Mouse (Mus musculus) forebrain, embryonic 13.5 days (tissue): ENCODE data around the gene Ap3s2. TPM values are rescaled to one million over a fixed set of nuclear protein-coding genes. Genes with fewer than 3 reads are reported as not detected.

Experiments
- ATAC-seq: fragments of 200-750 bp; cut with Nextera tagmentation; 2 replicates; pipeline ENCODE4 v1.8.0; 2017
- H3K27ac ChIP-seq: fragments of 300-500 bp; sonication (generic); 2 replicates; pipeline ENCODE4 v1.5.1; 2015; ENCODE audit warnings: inconsistent platforms, mild to moderate bottlenecking, moderate library complexity
- H3K27me3 ChIP-seq: fragments of 300-500 bp; sonication (generic); 2 replicates; pipeline ENCODE4 v1.6.1; 2015; ENCODE audit warnings: mild to moderate bottlenecking, inconsistent platforms
- H3K36me3 ChIP-seq: fragments of 300-500 bp; sonication (generic); 2 replicates; pipeline ENCODE4 v1.6.1; 2015; ENCODE audit warnings: mild to moderate bottlenecking, inconsistent platforms; ENCODE audit not compliant: poor library complexity, severe bottlenecking
- H3K4me1 ChIP-seq: fragments of 300-500 bp; sonication (generic); 2 replicates; pipeline ENCODE4 v1.6.1; 2015; ENCODE audit warnings: inconsistent platforms
- H3K4me2 ChIP-seq: fragments of 300-500 bp; sonication (generic); 2 replicates; pipeline ENCODE4 v1.6.1; 2015; ENCODE audit warnings: inconsistent platforms, mild to moderate bottlenecking, moderate library complexity
- H3K4me3 ChIP-seq: fragments of 300-500 bp; sonication (generic); 2 replicates; pipeline ENCODE4 v1.5.1; 2015; ENCODE audit warnings: mild to moderate bottlenecking, inconsistent platforms
- H3K9ac ChIP-seq: fragments of 300-500 bp; sonication (generic); 2 replicates; pipeline ENCODE4 v1.6.1; 2015; ENCODE audit warnings: mild to moderate bottlenecking, inconsistent platforms
- H3K9me3 ChIP-seq: fragments of 300-500 bp; sonication (generic); replicated peaks from 2 replicates; pipeline ENCODE4 v1.6.1; 2016; ENCODE audit warnings: inconsistent platforms
- WGBS: fragments of 180-500 bp; shearing (Covaris S2); methylation state at CpG from one replicate; pipeline ENCODE4 v1.1.7; 2015; 5-methylcytosine and 5-hydroxymethylcytosine counted together
- polyA plus RNA-seq: library from polyadenylated mRNA; unstranded; fragments of >200 nt; fragmentation: Nextera tagmentation; extraction: Ambion mirVana; gene quantifications from 2 replicates; pipeline ENCODE4 v1.2.1, GENCODE M21; 2015

Ap3s2 gene
- polyA plus RNA-seq, 1 experiment from 2014 or later, result 46.3 TPM

- H3K27ac ChIP-seq, result no peak overlapping the region
- WGBS, result 76% methylated on average over 9 of the region's 9 CpGs
- H3K4me1 ChIP-seq, result no peaks in the 10 kb centered on the region
- no peaks in the 10 kb centered on the region for H3K36me3 ChIP-seq
- H3K4me3 ChIP-seq, result no peak overlapping the region
- no peaks in the 10 kb centered on the region for H3K9me3 ChIP-seq
- ATAC-seq, result no peak
- H3K27me3 ChIP-seq, result no peaks in the 10 kb centered on the region
- no peak overlapping the region for H3K9ac ChIP-seq
- H3K4me2 ChIP-seq, result no peak overlapping the region
These were observed 61.4 kb downstream of the Ap3s2 start for GRCm38 (mm10) chr7:79858956-79859630.

DNA sequence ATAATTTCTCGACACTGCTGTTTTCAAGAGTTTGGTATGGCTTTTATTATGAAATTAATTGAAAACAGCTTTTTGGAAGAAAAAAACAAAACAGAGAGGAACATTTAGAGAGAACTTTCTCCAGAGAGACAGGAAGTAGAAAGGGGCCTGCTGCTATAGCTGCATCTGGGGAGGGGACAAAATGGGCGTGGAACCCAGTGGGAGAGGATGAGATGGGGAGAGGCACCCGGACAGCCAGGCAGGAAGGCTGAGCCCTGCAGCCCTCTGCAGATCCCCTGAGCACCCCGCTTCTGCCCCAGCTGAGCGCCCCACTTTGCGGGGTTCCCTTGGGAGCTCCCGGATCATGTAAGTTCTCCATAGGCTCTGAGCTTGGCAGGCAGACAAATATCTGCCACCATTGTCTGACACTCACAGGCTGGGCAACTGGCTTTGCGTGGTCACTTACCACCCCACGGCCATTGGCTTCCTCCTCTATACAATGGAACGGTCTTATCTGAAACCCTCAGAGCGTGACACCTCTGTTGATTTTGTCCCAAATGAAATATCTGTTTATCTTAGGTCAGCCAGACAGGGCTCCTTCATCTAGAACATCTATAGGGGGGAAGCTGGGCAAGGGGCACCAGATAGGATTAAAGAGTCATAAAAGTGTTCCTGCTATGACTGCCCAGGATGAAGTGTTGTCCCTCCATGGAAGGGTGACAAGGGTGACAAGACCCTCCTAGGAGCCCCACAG is 62.1 kb downstream of the Ap3s2 start:
- no peaks in the 10 kb centered on the region for H3K4me1 ChIP-seq
- WGBS, result 77% methylated on average over 11 of the region's 11 CpGs
- no peak for ATAC-seq
- no peak overlapping the region for H3K4me3 ChIP-seq
- no peaks in the 10 kb centered on the region for H3K9me3 ChIP-seq
- no peak overlapping the region for H3K4me2 ChIP-seq
- H3K27ac ChIP-seq, result no peak overlapping the region
- no peak overlapping the region for H3K9ac ChIP-seq
- no peaks in the 10 kb centered on the region for H3K27me3 ChIP-seq
- no peaks in the 10 kb centered on the region for H3K36me3 ChIP-seq

GRCm38 (mm10) chr7:79856305-79856704 is 64.1 kb downstream of the Ap3s2 start:
- no peaks in the 10 kb centered on the region for H3K9me3 ChIP-seq
- no peak overlapping the region for H3K9ac ChIP-seq
- H3K27me3 ChIP-seq, result no peaks in the 10 kb centered on the region
- WGBS, result 89% methylated on average over 4 of the region's 4 CpGs
- no peak for ATAC-seq
- no peaks in the 10 kb centered on the region for H3K36me3 ChIP-seq
- no peak overlapping the region for H3K27ac ChIP-seq
- H3K4me1 ChIP-seq, result no peaks in the 10 kb centered on the region
- no peak overlapping the region for H3K4me3 ChIP-seq
- H3K4me2 ChIP-seq, result no peak overlapping the region

DNA sequence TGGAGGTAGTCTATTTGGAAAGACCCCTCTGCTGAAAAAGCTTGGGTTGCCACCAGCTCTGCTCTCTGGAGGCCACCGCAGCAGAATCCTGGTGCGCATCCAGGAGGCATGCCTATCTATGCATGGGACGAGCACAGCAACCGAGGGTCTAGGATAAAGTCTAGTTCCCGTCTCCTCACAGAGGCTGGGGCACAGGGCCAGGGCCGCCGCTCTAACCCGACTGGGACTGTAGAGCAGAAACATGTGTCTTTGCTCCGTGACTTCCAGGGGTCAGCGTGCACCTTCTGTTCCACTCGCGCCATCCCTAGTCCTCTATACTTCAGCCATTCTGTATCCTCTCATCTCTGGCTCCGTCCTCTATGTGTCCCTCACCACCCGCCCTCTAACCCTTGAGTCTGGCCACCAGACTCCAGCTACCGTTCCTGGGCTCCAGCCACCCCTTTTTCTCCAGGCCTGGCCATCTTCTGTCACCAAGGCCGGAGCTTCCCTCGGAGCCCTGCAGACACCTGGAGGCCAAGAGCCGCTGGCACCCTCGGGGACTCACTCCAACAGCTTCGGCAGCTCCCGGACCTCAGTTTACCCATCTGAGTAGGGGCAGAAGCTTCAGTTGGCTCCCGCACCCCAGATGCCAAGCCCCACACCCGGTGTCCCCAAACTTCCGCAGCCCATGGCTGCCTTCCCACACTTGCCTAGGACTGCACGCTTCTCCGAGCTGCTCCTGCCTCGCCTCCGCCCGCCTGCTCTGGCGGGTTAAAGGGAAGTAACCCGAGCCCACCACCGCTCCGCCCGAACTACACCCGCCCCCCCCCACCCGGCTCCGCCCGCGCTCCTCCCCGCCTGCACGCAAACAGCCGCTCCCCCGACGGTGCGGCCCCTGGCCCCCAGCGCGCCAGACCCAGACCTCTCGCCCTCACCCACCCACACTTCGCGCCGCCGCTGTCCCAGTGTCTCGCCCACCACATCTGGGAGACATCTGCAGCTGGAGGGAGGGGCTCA is 72.7 kb downstream of the Ap3s2 start:
- peak overlapping the region; percentile 34 for H3K9ac ChIP-seq

DNA sequence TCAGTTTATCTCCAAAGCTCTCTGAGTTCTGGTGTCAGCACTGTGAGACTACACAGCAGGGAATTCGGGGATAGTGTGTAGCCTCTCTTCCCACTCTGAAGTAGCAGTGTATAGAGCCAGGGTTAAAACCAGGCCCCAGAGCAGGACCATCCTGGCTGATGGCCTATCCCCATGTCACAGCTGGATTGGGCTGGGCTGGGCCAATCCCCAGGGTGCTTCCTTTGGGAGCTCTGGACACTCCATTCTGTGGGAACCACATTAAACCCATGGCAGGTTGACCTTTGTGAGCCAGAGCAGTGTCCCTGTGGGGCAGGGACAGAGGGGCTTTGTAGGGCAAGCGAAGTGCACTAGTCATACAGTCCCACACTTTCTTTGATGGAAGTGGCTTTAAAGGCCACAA is 74.1 kb downstream of the Ap3s2 start:
- H3K27ac ChIP-seq, result no peak overlapping the region
- H3K4me3 ChIP-seq, result no peak overlapping the region
- H3K9ac ChIP-seq, result no peak overlapping the region
- H3K36me3 ChIP-seq, result no peaks in the 10 kb centered on the region
- 75% methylated on average over 2 of the region's 2 CpGs for whole genome bisulfite sequencing
- peaks cover 17% of the 10 kb centered on the region for H3K27me3 ChIP-seq
- no peak for ATAC-seq
- H3K4me1 ChIP-seq, result peaks cover 7% of the 10 kb centered on the region
- no peak overlapping the region for H3K4me2 ChIP-seq
- H3K9me3 ChIP-seq, result no peaks in the 10 kb centered on the region

More for the DNA sequence above, 72.7 kb downstream of the Ap3s2 start:
- 9% methylated on average over 52 of the region's 53 CpGs for WGBS
- ATAC-seq, result peak; percentile 36; the same call in 1 of the 2 replicates
- Histone ChIP-seq H3K27me3 (peaks cover 17% of the 10 kb centered on the region), H3K4me3 (peak overlapping the region; percentile 35), H3K9me3 (no peaks in the 10 kb centered on the region), H3K27ac (no peak overlapping the region), H3K4me1 (peaks cover 7% of the 10 kb centered on the region), H3K4me2 (peak overlapping the region; percentile 59), H3K36me3 (no peaks in the 10 kb centered on the region)

DNA sequence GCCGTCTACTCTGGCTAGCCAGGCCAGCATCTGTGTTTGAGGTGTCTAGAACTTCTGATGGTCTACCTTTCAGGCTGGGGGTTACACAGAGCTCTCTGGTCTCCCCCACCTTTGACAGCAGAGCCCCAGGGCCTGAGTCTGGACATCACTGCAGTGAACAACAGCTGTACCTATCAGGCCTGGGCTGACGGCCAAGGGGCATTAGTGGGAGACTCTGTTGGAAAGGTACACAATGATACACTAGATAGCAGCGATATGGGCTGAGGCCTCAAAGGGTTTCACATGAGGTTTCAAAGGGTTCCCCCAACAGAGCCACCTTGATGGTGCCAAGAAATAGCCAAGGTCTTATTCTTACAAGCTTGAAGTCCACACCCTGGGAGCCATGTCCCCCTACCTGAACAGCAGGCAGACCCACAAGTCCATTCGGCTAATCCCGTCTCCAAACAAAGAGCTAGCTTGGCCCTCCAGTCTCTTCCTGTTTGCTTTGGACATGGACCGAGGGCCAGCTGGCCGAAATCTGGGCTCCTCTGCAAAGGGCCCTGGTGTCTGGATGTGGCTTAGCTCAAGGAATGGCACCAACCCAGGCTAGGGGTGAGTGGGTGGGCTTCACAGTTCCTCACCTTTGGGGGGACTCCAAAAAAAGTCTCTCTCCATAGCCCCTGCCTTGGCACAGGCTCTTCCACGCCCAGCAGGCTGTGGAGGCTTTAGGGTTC is 76.2 kb downstream of the Ap3s2 start:
- peaks cover 17% of the 10 kb centered on the region for H3K27me3 ChIP-seq
- no peak overlapping the region for H3K9ac ChIP-seq
- no peak overlapping the region for H3K4me3 ChIP-seq
- H3K27ac ChIP-seq, result no peak overlapping the region
- H3K9me3 ChIP-seq, result no peaks in the 10 kb centered on the region
- peaks cover 7% of the 10 kb centered on the region for H3K4me1 ChIP-seq
- no peak for ATAC-seq
- H3K36me3 ChIP-seq, result no peaks in the 10 kb centered on the region
- WGBS, result 79% methylated on average over 8 of the region's 8 CpGs
- no peak overlapping the region for H3K4me2 ChIP-seq

DNA sequence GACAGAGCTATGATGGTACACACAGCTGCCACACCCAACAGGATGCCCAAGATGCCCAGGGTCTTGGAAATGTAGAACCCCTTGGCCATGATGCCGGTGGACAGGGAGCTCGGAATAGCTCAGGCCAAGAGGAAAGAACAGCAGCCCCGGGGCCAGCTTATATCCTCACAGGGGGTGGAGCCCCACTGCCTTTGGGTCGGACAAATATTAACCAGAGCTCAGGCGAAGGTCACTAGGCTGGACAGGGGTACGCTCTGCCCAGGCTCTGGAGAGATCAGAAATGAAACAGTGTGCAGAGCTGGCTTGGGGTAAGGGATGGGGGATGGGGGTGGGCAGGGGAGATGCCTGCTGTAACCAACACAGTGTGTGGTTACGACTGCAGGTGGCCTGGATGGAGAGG is 78.3 kb downstream of the Ap3s2 start:
- Histone ChIP-seq H3K9me3 (no peaks in the 10 kb centered on the region), H3K9ac (no peak overlapping the region), H3K36me3 (no peaks in the 10 kb centered on the region), H3K4me1 (no peaks in the 10 kb centered on the region), H3K4me2 (no peak overlapping the region), H3K27me3 (peaks cover 2% of the 10 kb centered on the region), H3K27ac (no peak overlapping the region), H3K4me3 (no peak overlapping the region)
- 74% methylated on average over 7 of the region's 7 CpGs for WGBS
- ATAC-seq, result no peak

DNA sequence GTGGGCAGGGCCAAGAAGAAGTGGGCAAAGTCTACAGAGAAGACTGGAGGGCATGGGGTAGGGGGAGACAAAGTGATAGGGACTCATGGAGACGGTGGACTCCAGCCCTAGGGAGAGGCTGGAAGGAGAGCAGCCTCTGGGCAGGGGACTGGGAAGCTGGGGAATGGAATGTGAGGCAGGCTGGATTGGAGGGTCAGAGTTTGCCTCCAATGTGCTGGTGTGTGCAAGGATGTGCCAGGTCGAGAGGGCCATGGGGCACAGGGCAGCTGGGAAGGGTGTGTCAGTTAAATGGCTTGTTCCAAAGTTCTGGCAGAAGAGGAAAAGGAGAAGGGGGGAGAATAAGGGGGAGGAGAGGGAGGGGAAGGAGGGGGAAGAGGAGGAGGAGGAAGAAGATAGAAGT is 83.2 kb downstream of the Ap3s2 start:
- WGBS, result 75% methylated on average over 2 of the region's 2 CpGs
- ATAC-seq, result no peak
- no peak overlapping the region for H3K27ac ChIP-seq
- no peak overlapping the region for H3K4me2 ChIP-seq
- no peak overlapping the region for H3K4me3 ChIP-seq
- H3K36me3 ChIP-seq, result no peaks in the 10 kb centered on the region
- no peak overlapping the region for H3K9ac ChIP-seq
- no peaks in the 10 kb centered on the region for H3K9me3 ChIP-seq
- no peaks in the 10 kb centered on the region for H3K4me1 ChIP-seq
- H3K27me3 ChIP-seq, result no peaks in the 10 kb centered on the region

DNA sequence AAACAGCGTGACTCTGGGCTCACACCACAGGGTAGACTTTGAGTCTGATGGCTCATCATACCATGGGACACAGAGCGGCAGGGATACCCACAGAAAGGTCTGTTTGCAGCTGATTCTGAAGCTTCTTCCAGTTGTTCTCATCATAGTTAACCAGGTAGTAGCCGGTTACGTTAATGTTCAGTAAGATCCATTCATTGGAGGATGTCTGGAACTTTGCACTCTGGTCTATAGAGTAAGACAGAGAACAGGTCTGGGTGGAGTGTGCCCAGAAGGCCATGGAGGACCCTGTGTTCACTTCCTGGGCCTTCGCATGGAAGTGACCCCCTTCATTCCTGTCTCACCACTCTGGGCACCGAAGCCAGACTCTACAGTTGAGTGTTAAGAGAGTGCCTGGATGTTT is 85.3 kb downstream of the Ap3s2 start:
- ATAC-seq, result no peak
- no peaks in the 10 kb centered on the region for H3K27me3 ChIP-seq
- no peaks in the 10 kb centered on the region for H3K4me1 ChIP-seq
- H3K4me3 ChIP-seq, result no peak overlapping the region
- WGBS, result 96% methylated on average over 6 of the region's 6 CpGs
- no peak overlapping the region for H3K27ac ChIP-seq
- H3K4me2 ChIP-seq, result no peak overlapping the region
- no peaks in the 10 kb centered on the region for H3K36me3 ChIP-seq
- no peaks in the 10 kb centered on the region for H3K9me3 ChIP-seq
- H3K9ac ChIP-seq, result no peak overlapping the region

DNA sequence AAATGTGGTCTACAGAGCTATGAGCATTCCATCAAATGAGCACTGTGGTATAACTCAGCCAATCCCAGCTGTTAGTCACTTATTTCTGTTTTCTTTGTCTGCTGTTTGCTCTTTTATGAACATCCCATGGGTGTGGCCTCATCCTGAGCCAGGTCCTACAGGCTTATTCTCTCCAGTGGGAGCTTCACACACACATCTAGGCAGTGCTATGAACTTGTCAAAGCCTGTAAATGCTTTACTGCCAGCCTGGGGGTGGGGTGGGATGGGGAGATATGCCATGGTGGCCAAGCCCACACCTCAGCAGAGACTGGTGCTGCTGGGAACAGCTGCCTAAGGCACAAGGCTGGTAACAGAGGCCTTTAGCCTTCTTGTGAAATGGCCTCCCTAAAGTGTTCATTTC is 87.5 kb downstream of the Ap3s2 start:
- H3K36me3 ChIP-seq, result no peaks in the 10 kb centered on the region
- no peaks in the 10 kb centered on the region for H3K27me3 ChIP-seq
- H3K4me2 ChIP-seq, result no peak overlapping the region
- no peak for ATAC-seq
- H3K9me3 ChIP-seq, result no peaks in the 10 kb centered on the region
- no peak overlapping the region for H3K4me3 ChIP-seq
- no peak overlapping the region for H3K9ac ChIP-seq
- H3K27ac ChIP-seq, result no peak overlapping the region
- no peaks in the 10 kb centered on the region for H3K4me1 ChIP-seq

DNA sequence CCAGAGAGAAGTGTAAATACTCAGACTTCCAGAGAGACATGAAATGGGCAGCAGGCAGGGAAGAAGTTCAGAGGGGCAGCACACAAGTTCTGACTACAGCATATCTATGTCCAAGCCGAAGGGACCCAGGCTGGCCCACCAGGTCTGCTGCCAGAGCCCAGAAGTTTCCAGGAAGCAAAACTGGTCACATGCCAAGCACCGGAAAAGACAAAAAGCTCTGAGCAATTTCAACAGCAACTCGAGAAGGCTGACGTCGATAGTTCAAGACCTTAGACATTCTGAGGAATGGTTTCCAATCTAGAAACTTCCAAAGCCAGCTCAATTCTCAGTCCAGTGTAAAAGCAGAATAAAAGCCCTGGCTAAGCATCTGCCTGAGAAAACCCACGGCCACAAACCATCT is 88.9 kb downstream of the Ap3s2 start:
- no peak for ATAC-seq
- Histone ChIP-seq H3K36me3 (no peaks in the 10 kb centered on the region), H3K4me3 (no peak overlapping the region), H3K9ac (no peak overlapping the region), H3K27ac (no peak overlapping the region), H3K4me1 (no peaks in the 10 kb centered on the region), H3K4me2 (no peak overlapping the region), H3K27me3 (no peaks in the 10 kb centered on the region), H3K9me3 (no peaks in the 10 kb centered on the region)
- WGBS, result 76% methylated on average over 6 of the region's 6 CpGs
